Mouse (Mus musculus): ENCODE data around the gene Ttc41. TPM values are rescaled to one million over a fixed set of nuclear protein-coding genes. Genes with fewer than 3 reads are reported as not detected.

Gene Ttc41
- polyA plus RNA-seq, 1 experiment from 2014 or later = 3.7 TPM

DNA sequence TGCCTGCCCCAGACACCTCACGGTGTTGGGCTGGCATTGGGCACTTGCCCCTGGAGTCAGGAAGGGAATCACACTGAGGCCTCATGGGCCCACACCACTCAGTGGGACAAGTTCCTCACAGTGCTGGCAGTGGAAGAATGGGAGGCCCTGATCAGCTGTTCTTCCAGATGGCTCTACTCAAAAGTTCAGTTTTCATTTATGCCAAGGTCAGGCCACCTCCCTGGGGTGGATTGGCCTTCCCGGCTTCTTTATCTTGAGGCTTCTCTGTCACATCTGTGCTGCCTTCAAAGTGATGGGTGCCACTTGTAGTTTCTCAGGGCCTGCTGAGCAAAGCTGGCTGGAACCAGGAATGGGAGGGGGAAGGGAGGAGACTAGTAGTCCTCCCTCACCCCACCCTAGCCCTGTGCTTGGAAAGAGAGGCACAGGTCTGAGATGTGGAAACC is 87.9 kb downstream of the Ttc41 start:
- DNase-seq (ENCODE audit: low spot score) (no peak), ATAC-seq (replicated peaks; ENCODE audit: low FRiP score, low TSS enrichment, low read depth) (no peak)
- 66% methylated on average over 2 of the region's 2 CpGs for WGBS
- Histone ChIP-seq H3K9me3 (ENCODE audit: control insufficient read depth, low read length) (no peaks in the 10 kb centered on the region), H3K27me3 (replicated peaks; ENCODE audit: control insufficient read depth, insufficient read depth, low read length) (no peaks in the 10 kb centered on the region), H3K4me3 (ENCODE audit: low read depth, low read length) (no peak overlapping the region), H3K9ac (ENCODE audit: low read length) (no peak overlapping the region), H3K36me3 (ENCODE audit: control insufficient read depth, insufficient read depth, low read length) (no peaks in the 10 kb centered on the region), H3K4me1 (replicated peaks; ENCODE audit: control insufficient read depth, insufficient read depth, low read length) (peaks cover 10% of the 10 kb centered on the region; the same call in 1 of the 2 replicates), H3K4me2 (ENCODE audit: low read length) (no peak overlapping the region), H3K27ac (ENCODE audit: low read depth) (no peak overlapping the region)

DNA sequence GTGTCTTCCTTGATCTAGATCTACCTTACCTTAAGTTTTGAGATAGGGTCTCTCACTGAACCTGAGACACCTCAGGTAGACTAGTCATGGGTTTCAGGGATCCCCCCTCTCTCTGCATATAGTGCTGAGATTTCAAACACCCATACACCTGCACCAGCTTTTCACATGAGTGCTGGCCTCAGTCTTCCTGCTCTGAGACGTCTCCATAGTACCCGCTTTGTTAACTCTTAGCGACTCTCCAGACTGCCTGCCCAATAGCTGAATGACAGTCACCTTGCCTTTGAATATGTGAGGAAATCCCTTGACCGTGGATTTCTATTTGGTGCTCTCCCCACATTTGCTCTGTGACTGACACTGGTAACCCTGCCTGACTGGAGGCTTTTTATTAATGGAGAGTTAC is 88.6 kb downstream of the Ttc41 start:
- H3K27ac ChIP-seq (ENCODE audit: low read depth) = no peak overlapping the region
- H3K27me3 ChIP-seq (replicated peaks; ENCODE audit: control insufficient read depth, insufficient read depth, low read length) = no peaks in the 10 kb centered on the region
- H3K4me2 ChIP-seq (ENCODE audit: low read length) = no peak overlapping the region
- DNase-seq (ENCODE audit: low spot score) = no peak
- H3K36me3 ChIP-seq (ENCODE audit: control insufficient read depth, insufficient read depth, low read length) = no peaks in the 10 kb centered on the region
- no peak overlapping the region for H3K9ac ChIP-seq (ENCODE audit: low read length)
- no peaks in the 10 kb centered on the region for H3K9me3 ChIP-seq (ENCODE audit: control insufficient read depth, low read length)
- WGBS = 93% methylated on average over 4 of the region's 4 CpGs
- peaks cover 10% of the 10 kb centered on the region; the same call in 1 of the 2 replicates for H3K4me1 ChIP-seq (replicated peaks; ENCODE audit: control insufficient read depth, insufficient read depth, low read length)
- H3K4me3 ChIP-seq (ENCODE audit: low read depth, low read length) = no peak overlapping the region
- no peak for ATAC-seq (replicated peaks; ENCODE audit: low FRiP score, low TSS enrichment, low read depth)

- H3K36me3 ChIP-seq (ENCODE audit: control insufficient read depth, insufficient read depth, low read length) = no peaks in the 10 kb centered on the region
- no peaks in the 10 kb centered on the region for H3K9me3 ChIP-seq (ENCODE audit: control insufficient read depth, low read length)
- H3K9ac ChIP-seq (ENCODE audit: low read length) = no peak overlapping the region
- no peak overlapping the region for H3K27ac ChIP-seq (ENCODE audit: low read depth)
- H3K4me1 ChIP-seq (replicated peaks; ENCODE audit: control insufficient read depth, insufficient read depth, low read length) = peaks cover 10% of the 10 kb centered on the region; the same call in 1 of the 2 replicates
- 87% methylated on average over 9 of the region's 9 CpGs for WGBS
- no peak overlapping the region for H3K4me3 ChIP-seq (ENCODE audit: low read depth, low read length)
- ATAC-seq (replicated peaks; ENCODE audit: low FRiP score, low TSS enrichment, low read depth) = no peak
- DNase-seq (ENCODE audit: low spot score) = no peak
- H3K27me3 ChIP-seq (replicated peaks; ENCODE audit: control insufficient read depth, insufficient read depth, low read length) = no peaks in the 10 kb centered on the region
- H3K4me2 ChIP-seq (ENCODE audit: low read length) = no peak overlapping the region
Measured at GRCm38 (mm10) chr10:86794794-86795535, 89.4 kb downstream of the Ttc41 start.

- Histone ChIP-seq H3K4me3 (ENCODE audit: low read depth, low read length) (no peak overlapping the region), H3K4me2 (ENCODE audit: low read length) (no peak overlapping the region), H3K4me1 (replicated peaks; ENCODE audit: control insufficient read depth, insufficient read depth, low read length) (peaks cover 10% of the 10 kb centered on the region; the same call in 1 of the 2 replicates), H3K27ac (ENCODE audit: low read depth) (no peak overlapping the region), H3K9me3 (ENCODE audit: control insufficient read depth, low read length) (no peaks in the 10 kb centered on the region), H3K9ac (ENCODE audit: low read length) (no peak overlapping the region), H3K27me3 (replicated peaks; ENCODE audit: control insufficient read depth, insufficient read depth, low read length) (no peaks in the 10 kb centered on the region), H3K36me3 (ENCODE audit: control insufficient read depth, insufficient read depth, low read length) (no peaks in the 10 kb centered on the region)
- no peak for ATAC-seq (replicated peaks; ENCODE audit: low FRiP score, low TSS enrichment, low read depth)
- 92% methylated on average over 5 of the region's 5 CpGs for WGBS
- DNase-seq (ENCODE audit: low spot score) = no peak
Measured at GRCm38 (mm10) chr10:86796073-86796741, 90.6 kb downstream of the Ttc41 start.

DNA sequence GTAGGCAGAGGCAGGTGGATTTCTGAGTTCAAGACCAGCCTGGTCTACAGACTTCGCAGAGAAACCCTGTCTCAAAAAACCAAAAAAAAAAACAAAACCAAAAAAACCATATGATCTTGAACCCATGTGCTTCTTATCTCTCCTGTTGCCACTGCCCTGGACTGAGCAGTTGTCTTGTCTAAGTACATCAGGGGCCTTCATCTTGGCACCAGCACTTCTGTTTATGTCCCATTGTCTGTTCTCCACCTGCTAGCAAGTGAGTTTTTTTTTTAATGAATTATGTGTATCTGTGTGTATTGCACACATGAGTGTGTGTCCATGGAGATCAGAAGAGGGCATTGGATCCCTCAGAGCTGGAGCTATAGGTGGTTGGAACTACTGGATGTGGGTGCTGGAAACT is 101.8 kb downstream of the Ttc41 start:
- Histone ChIP-seq H3K27me3 (replicated peaks; ENCODE audit: control insufficient read depth, insufficient read depth, low read length) (no peaks in the 10 kb centered on the region), H3K36me3 (ENCODE audit: control insufficient read depth, insufficient read depth, low read length) (no peaks in the 10 kb centered on the region)

DNA sequence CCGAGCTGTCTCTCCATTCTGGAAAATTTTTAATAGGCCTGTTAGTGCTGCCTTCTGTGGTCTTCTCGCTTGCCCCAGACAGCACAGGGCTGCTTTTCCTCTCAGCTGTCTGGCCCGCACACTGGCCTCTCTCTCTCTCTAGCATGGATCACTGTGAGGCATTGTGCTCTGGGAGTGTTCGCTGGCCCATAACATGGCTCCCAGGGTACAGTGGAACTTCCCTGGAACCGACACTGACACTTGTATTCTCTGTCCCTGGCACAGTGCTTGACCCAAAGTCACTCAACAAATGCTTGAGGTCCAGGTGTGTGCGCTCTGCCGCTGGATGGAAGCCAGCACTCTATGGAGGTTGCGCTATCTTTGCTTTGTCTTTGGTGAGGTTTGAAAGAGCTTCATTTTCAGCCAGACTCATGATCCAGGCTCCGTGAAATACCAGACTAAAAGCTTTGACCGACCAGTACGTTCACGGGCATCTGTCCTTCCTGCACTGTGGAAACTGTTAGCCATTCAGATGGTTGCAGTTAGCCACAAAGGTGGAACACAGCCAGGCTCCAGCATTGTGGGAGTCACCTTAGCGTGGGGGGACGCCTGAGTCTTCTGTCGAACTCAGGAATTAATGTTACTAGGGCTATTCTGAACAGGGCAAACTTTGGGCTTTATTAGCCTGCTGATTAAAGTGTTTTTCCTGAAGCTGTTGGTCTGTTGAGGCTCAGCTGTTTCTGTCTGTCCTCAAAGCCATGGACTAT is 102.6 kb downstream of the Ttc41 start:
- Histone ChIP-seq H3K4me2 (ENCODE audit: low read length) (no peak overlapping the region), H3K9me3 (ENCODE audit: control insufficient read depth, low read length) (no peaks in the 10 kb centered on the region), H3K36me3 (ENCODE audit: control insufficient read depth, insufficient read depth, low read length) (no peaks in the 10 kb centered on the region), H3K4me3 (ENCODE audit: low read depth, low read length) (no peak overlapping the region), H3K4me1 (replicated peaks; ENCODE audit: control insufficient read depth, insufficient read depth, low read length) (no peaks in the 10 kb centered on the region), H3K9ac (ENCODE audit: low read length) (no peak overlapping the region), H3K27me3 (replicated peaks; ENCODE audit: control insufficient read depth, insufficient read depth, low read length) (no peaks in the 10 kb centered on the region), H3K27ac (ENCODE audit: low read depth) (no peak overlapping the region)
- DNase-seq (ENCODE audit: low spot score) = no peak
- WGBS = 82% methylated on average over 15 of the region's 15 CpGs
- no peak for ATAC-seq (replicated peaks; ENCODE audit: low FRiP score, low TSS enrichment, low read depth)

More for the DNA sequence above, 101.8 kb downstream of the Ttc41 start:
- Histone ChIP-seq H3K9ac (ENCODE audit: low read length) (no peak overlapping the region), H3K9me3 (ENCODE audit: control insufficient read depth, low read length) (no peaks in the 10 kb centered on the region), H3K4me3 (ENCODE audit: low read depth, low read length) (no peak overlapping the region), H3K27ac (ENCODE audit: low read depth) (no peak overlapping the region), H3K4me2 (ENCODE audit: low read length) (no peak overlapping the region), H3K4me1 (replicated peaks; ENCODE audit: control insufficient read depth, insufficient read depth, low read length) (no peaks in the 10 kb centered on the region)
- no peak for DNase-seq (ENCODE audit: low spot score)
- no peak for ATAC-seq (replicated peaks; ENCODE audit: low FRiP score, low TSS enrichment, low read depth)
- WGBS = 100% methylated on average over 1 of the region's 1 CpGs

- Histone ChIP-seq H3K4me2 (ENCODE audit: low read length) (no peak overlapping the region), H3K4me3 (ENCODE audit: low read depth, low read length) (no peak overlapping the region), H3K27me3 (replicated peaks; ENCODE audit: control insufficient read depth, insufficient read depth, low read length) (no peaks in the 10 kb centered on the region), H3K9me3 (ENCODE audit: control insufficient read depth, low read length) (no peaks in the 10 kb centered on the region), H3K27ac (ENCODE audit: low read depth) (no peak overlapping the region), H3K4me1 (replicated peaks; ENCODE audit: control insufficient read depth, insufficient read depth, low read length) (no peaks in the 10 kb centered on the region), H3K9ac (ENCODE audit: low read length) (no peak overlapping the region), H3K36me3 (ENCODE audit: control insufficient read depth, insufficient read depth, low read length) (no peaks in the 10 kb centered on the region)
- 88% methylated on average over 9 of the region's 9 CpGs for WGBS
- no peak for DNase-seq (ENCODE audit: low spot score)
- ATAC-seq (replicated peaks; ENCODE audit: low FRiP score, low TSS enrichment, low read depth) = no peak
Measured at GRCm38 (mm10) chr10:86810000-86810399, 104.4 kb downstream of the Ttc41 start.

- no peaks in the 10 kb centered on the region for H3K27me3 ChIP-seq (replicated peaks; ENCODE audit: control insufficient read depth, insufficient read depth, low read length)
- no peak overlapping the region for H3K4me3 ChIP-seq (ENCODE audit: low read depth, low read length)
- H3K4me2 ChIP-seq (ENCODE audit: low read length) = no peak overlapping the region
- no peak for DNase-seq (ENCODE audit: low spot score)
- no peak for ATAC-seq (replicated peaks; ENCODE audit: low FRiP score, low TSS enrichment, low read depth)
- WGBS = 96% methylated on average over 5 of the region's 5 CpGs
- no peaks in the 10 kb centered on the region for H3K36me3 ChIP-seq (ENCODE audit: control insufficient read depth, insufficient read depth, low read length)
- H3K4me1 ChIP-seq (replicated peaks; ENCODE audit: control insufficient read depth, insufficient read depth, low read length) = no peaks in the 10 kb centered on the region
- H3K9ac ChIP-seq (ENCODE audit: low read length) = no peak overlapping the region
- no peaks in the 10 kb centered on the region for H3K9me3 ChIP-seq (ENCODE audit: control insufficient read depth, low read length)
- no peak overlapping the region for H3K27ac ChIP-seq (ENCODE audit: low read depth)
Measured at GRCm38 (mm10) chr10:86810612-86811011, 105.0 kb downstream of the Ttc41 start.

Measured in intestine, embryonic 14.5 days (tissue).